Mouse (Mus musculus): ENCODE results near the gene Cnn1. TPM values are rescaled to one million over a fixed set of nuclear protein-coding genes. Genes with fewer than 3 reads are reported as not detected.

The Cnn1 gene
- polyA plus RNA-seq, 2 experiments, result 0.09 to 0.17 TPM

GRCm38 (mm10) chr9:22056303-22056910 lies 42.6 kb upstream of the Cnn1 start:
- Histone ChIP-seq H3K27ac (no peak overlapping the region), H3K4me2 (ENCODE audit: low read depth) (no peak overlapping the region), H3K9ac (replicated peaks) (no peak overlapping the region), H3K4me3 (ENCODE audit: insufficient read depth in 1 of 2, low read depth in 2 of 2, low read length in 2 of 2) (no peak overlapping the region), H3K4me1 (replicated peaks; ENCODE audit: control insufficient read depth in 2 of 2, insufficient read depth in 2 of 2, low read length in 1 of 2) (0 out of 4 replicates have a peak, but pooled peaks cover 0 to 2% of the 10 kb centered on the region in 2 experiments), H3K36me3 (replicated peaks; ENCODE audit: control insufficient read depth, insufficient read depth, low read depth) (peaks cover 3% of the 10 kb centered on the region), H3K27me3 (ENCODE audit: control insufficient read depth, insufficient read depth, low read length) (peaks cover 30% of the 10 kb centered on the region), H3K9me3 (ENCODE audit: control insufficient read depth, low read length) (no peaks in the 10 kb centered on the region)
- TF ChIP-seq EP300 (IDR thresholded peaks at IDR 0.05; ENCODE audit: low read depth), result no peak
- TF ChIP-seq CTCF (IDR thresholded peaks at IDR 0.05; ENCODE audit: low read depth), result no peak
- ATAC-seq (ENCODE audit: insufficient read depth), result no peak
- no peak for DNase-seq (ENCODE audit: low read depth in 3 of 3, low spot score in 3 of 3)
- WGBS (ENCODE audit: insufficient replicate concordance), result 61% methylated on average over 9 of the region's 9 CpGs

DNA sequence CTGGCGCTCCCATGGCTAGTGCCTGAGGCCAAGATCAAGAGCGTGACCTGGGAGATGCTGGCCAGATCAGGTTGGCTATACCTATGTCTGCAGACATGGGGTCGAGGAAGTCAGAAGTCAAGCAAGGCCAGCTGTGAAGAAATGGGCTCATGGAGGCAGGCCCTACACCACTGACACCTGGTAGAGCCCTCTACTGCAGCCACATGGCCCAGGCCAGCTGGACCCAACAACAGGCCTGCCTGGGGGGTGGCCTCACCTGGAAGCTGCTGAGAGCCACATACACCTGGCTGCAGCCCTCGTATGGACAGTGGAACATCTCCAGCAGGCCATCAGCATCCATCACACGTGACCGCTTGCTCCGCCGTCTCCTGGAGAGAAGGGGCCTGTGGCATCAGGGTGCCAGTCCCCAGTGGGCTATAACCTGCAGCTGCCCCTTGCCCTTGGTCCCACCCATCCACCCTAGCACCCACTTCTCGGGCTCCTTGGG lies 41.9 kb upstream of the Cnn1 start:
- no peaks in the 10 kb centered on the region for H3K9me3 ChIP-seq (ENCODE audit: control insufficient read depth, low read length)
- ATAC-seq (ENCODE audit: insufficient read depth) (no peak), DNase-seq (ENCODE audit: low read depth in 3 of 3, low spot score in 3 of 3) (no peak)
- WGBS (ENCODE audit: insufficient replicate concordance), result 84% methylated on average over 9 of the region's 9 CpGs
- H3K36me3 ChIP-seq (replicated peaks; ENCODE audit: control insufficient read depth, insufficient read depth, low read depth), result peaks cover 3% of the 10 kb centered on the region
- no peak overlapping the region for H3K27ac ChIP-seq
- H3K4me1 ChIP-seq (replicated peaks; ENCODE audit: control insufficient read depth in 2 of 2, insufficient read depth in 2 of 2, low read length in 1 of 2), result 0 out of 4 replicates have a peak, but pooled peaks cover 0 to 2% of the 10 kb centered on the region in 2 experiments
- no peak overlapping the region for H3K4me3 ChIP-seq (ENCODE audit: insufficient read depth in 1 of 2, low read depth in 2 of 2, low read length in 2 of 2)
- TF ChIP-seq EP300 (IDR thresholded peaks at IDR 0.05; ENCODE audit: low read depth), result no peak
- no peak for TF ChIP-seq CTCF (IDR thresholded peaks at IDR 0.05; ENCODE audit: low read depth)
- H3K27me3 ChIP-seq (ENCODE audit: control insufficient read depth, insufficient read depth, low read length), result peaks cover 24% of the 10 kb centered on the region
- no peak overlapping the region for H3K9ac ChIP-seq (replicated peaks)
- no peak overlapping the region for H3K4me2 ChIP-seq (ENCODE audit: low read depth)

GRCm38 (mm10) chr9:22058011-22058424 lies 41.0 kb upstream of the Cnn1 start:
- ATAC-seq (ENCODE audit: insufficient read depth) (no peak), DNase-seq (ENCODE audit: low read depth in 3 of 3, low spot score in 3 of 3) (no peak)
- Histone ChIP-seq H3K36me3 (replicated peaks; ENCODE audit: control insufficient read depth, insufficient read depth, low read depth) (peaks cover 3% of the 10 kb centered on the region), H3K9me3 (ENCODE audit: control insufficient read depth, low read length) (no peaks in the 10 kb centered on the region), H3K27ac (no peak overlapping the region), H3K9ac (replicated peaks) (no peak overlapping the region), H3K4me2 (ENCODE audit: low read depth) (no peak overlapping the region), H3K4me3 (ENCODE audit: insufficient read depth in 1 of 2, low read depth in 2 of 2, low read length in 2 of 2) (no peak overlapping the region), H3K27me3 (ENCODE audit: control insufficient read depth, insufficient read depth, low read length) (peaks cover 14% of the 10 kb centered on the region), H3K4me1 (replicated peaks; ENCODE audit: control insufficient read depth in 2 of 2, insufficient read depth in 2 of 2, low read length in 1 of 2) (0 out of 4 replicates have a peak, but pooled peaks cover 0 to 2% of the 10 kb centered on the region in 2 experiments)
- WGBS (ENCODE audit: insufficient replicate concordance), result 78% methylated on average over 9 of the region's 9 CpGs
- TF ChIP-seq CTCF (IDR thresholded peaks at IDR 0.05; ENCODE audit: low read depth), result no peak
- TF ChIP-seq EP300 (IDR thresholded peaks at IDR 0.05; ENCODE audit: low read depth), result no peak

- Histone ChIP-seq H3K4me1 (replicated peaks; ENCODE audit: control insufficient read depth in 2 of 2, insufficient read depth in 2 of 2, low read length in 1 of 2) (no peaks in the 10 kb centered on the region), H3K36me3 (replicated peaks; ENCODE audit: control insufficient read depth, insufficient read depth, low read depth) (peaks cover 12% of the 10 kb centered on the region), H3K27me3 (ENCODE audit: control insufficient read depth, insufficient read depth, low read length) (no peaks in the 10 kb centered on the region), H3K4me2 (ENCODE audit: low read depth) (no peak overlapping the region), H3K9ac (replicated peaks) (no peak overlapping the region), H3K9me3 (ENCODE audit: control insufficient read depth, low read length) (no peaks in the 10 kb centered on the region), H3K27ac (no peak overlapping the region), H3K4me3 (ENCODE audit: insufficient read depth in 1 of 2, low read depth in 2 of 2, low read length in 2 of 2) (no peak overlapping the region)
- TF ChIP-seq EP300 (IDR thresholded peaks at IDR 0.05; ENCODE audit: low read depth) (no peak), CTCF (IDR thresholded peaks at IDR 0.05; ENCODE audit: low read depth) (no peak)
- DNase-seq (ENCODE audit: low read depth in 3 of 3, low spot score in 3 of 3) (no peak), ATAC-seq (ENCODE audit: insufficient read depth) (no peak)
- WGBS (ENCODE audit: insufficient replicate concordance), result 65% methylated on average over 2 of the region's 2 CpGs
Observed at GRCm38 (mm10) chr9:22061339-22061738, 37.7 kb upstream of the Cnn1 start.

DNA sequence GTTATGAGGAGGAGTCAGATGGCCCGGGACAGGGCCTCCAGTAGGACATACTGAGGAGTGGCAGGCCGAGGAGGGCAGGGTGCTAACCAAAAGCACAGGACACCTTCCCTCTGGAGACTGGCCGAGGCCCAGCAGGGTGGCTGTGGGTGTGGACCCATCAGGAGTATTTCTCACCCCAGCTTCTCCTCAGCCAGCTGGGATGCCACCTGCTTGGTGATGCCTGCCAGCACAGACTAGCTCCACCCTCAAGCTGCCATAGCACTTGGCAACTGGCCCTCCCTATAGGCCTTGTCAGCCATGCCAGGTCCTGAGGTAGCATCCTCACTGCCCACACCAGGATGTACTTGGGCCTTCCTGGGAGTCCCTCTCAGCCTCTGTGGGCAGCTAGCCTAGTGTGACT lies 34.7 kb upstream of the Cnn1 start:
- Histone ChIP-seq H3K4me1 (replicated peaks; ENCODE audit: control insufficient read depth in 2 of 2, insufficient read depth in 2 of 2, low read length in 1 of 2) (no peaks in the 10 kb centered on the region), H3K4me2 (ENCODE audit: low read depth) (no peak overlapping the region), H3K27me3 (ENCODE audit: control insufficient read depth, insufficient read depth, low read length) (no peaks in the 10 kb centered on the region), H3K36me3 (replicated peaks; ENCODE audit: control insufficient read depth, insufficient read depth, low read depth) (peaks cover 12% of the 10 kb centered on the region), H3K9ac (replicated peaks) (no peak overlapping the region), H3K9me3 (ENCODE audit: control insufficient read depth, low read length) (no peaks in the 10 kb centered on the region), H3K27ac (no peak overlapping the region), H3K4me3 (ENCODE audit: insufficient read depth in 1 of 2, low read depth in 2 of 2, low read length in 2 of 2) (no peak overlapping the region)
- ATAC-seq (ENCODE audit: insufficient read depth) (no peak), DNase-seq (ENCODE audit: low read depth in 3 of 3, low spot score in 3 of 3) (no peak)
- TF ChIP-seq CTCF (IDR thresholded peaks at IDR 0.05; ENCODE audit: low read depth), result no peak
- 62% methylated on average over 3 of the region's 3 CpGs for WGBS (ENCODE audit: insufficient replicate concordance)
